Mouse (Mus musculus): ENCODE results near the gene Myo18b.

Myo18b gene

DNA sequence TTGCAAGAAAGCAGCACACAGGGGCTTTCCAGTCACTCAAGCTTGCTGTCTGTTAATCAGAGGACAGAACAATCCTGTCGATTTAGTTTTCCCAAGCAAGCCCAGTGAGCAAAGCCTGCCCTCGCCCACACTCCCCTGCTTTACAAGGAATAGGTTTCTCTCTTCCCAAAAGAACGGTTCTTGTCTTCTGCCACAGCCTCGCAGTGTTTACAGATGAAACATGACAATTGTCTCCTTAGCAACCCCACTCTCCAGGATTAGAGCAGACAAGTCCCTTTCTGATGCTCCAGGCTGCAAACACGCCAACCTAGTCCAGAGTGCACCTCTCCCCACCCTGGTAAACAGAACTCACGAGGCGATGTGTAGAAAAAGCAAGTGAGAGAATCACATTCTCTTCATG, 230.5 kb downstream of the Myo18b start:
- peak; percentile 42 for DNase-seq

DNA sequence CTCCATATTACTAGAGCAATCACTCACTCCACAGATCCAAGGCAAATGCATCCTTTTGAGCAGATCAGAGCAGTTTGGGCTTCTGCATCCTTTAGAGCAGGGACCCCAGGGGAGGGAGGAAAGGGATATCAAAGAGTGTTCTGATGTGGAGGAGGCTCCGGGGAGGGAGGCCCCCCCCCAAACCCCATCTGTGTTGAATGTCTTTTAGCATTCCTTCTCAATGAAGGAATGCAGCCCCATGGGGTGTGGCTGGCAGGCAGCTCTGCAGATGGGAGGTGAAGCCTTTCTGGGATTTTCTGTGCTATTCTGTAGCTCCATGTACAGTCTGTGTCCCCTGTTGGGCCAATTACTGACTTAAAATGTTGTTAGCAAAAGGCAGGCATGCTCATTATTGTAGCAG, 232.5 kb downstream of the Myo18b start:
- DNase-seq = no peak

DNA sequence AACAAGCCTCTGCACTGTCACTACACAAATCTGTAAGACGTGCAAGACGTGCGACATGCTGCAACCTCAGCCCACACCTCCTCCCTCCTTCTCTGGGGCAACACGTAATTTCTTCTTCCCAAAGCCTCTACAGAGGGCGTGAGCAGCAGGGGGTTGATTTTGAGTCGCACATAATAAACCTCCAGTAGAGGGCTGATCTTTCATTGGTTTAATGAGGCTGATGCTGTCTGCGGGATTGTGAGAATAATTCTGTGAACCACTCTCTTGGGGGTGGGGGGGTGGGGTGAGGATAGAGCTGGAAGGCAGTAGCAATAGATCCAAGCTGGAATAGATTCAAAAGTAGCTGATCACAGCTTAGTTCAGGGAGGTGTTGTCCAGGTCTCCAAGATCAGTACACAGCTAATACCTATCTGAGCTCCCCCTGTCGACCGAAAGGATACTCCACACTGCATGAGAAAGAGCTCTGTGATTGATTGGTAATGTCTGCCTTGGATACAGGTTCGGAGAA, 235.2 kb downstream of the Myo18b start:
- no peak for DNase-seq

DNA sequence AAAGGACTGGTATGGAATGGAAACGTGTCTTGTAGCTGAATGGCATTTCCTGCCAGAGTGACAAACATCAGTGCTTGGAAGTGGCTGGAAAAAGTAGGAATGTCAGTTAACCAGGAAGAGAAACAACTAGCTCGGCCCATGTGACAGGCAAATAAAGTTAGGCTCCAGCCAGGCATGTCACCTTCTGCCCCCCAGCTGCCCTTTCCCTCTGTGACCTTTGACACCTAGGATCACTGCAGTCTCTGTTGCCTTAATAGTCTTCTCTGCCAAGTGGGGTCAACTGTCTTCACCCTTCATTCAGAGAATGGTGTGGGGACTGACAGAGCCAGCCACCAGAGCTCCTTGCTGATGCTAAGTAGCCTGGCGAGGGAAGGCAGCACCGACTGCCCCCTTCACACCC, 236.9 kb downstream of the Myo18b start:
- DNase-seq = no peak

DNA sequence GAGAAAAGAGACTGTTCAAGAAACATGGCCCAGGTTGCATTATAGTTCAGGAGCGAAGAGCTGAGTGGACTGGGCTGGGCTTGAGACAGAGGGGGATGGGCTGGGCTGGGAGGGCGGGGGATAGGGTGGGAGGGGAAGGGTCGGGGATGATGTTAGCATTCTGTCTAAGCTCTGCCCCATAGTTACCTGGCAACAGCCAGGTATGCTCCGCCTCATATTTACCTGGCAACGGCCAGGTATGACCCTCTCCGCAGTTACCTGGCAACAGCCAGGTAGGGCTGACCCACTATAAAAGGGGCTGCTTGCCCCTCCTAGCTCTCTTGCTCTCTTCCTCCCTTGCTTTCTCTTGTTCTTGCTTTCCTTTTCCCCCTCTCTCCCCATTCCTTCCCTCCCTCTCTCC, 239.4 kb downstream of the Myo18b start:
- DNase-seq = no peak

DNA sequence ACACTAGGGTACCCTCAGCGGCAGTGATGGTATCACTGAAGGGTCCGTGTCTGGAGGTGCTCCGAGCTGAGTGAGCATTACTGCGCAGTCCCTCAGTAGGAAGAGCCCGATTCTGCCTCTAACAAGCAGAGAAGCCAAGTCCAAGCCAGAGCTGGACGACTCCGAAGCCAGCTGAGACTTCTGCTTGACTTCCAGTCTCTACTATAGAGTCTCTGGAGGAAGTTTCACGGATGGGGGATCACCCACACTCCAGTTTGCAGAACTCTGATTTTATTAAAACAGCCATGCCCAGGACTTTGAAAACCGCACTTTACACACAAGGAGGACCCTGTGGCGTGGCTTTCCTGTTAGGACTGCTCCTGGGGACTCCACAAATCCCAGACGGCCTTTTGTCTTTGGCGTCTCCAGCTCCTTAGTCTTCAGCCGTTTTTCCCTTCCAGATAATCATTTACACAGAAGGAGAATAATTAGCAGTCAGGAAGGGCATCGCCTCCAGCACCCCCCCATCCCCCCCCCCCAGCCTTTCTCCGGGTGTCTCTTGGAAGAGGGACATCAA, 240.1 kb downstream of the Myo18b start:
- DNase-seq = no peak

DNA sequence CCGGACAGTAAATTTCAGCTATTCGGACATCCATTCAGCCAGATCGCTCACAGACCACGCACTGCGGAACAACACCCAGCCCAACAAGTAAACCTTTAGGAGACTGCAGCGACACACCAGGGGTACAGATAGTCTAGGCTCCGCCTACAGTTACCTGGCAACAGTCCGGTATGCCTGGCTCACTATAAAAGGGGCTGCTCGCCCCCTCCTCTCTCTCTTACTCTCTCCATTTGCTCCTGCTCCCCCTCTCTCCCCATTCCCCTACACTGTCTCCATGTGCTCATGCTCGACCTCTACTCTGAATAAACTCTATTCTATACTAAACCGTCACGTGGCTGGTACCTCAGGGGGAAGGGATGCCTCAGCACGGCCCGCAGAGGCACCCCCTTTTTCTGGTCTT, 240.6 kb downstream of the Myo18b start:
- no peak for DNase-seq

DNA sequence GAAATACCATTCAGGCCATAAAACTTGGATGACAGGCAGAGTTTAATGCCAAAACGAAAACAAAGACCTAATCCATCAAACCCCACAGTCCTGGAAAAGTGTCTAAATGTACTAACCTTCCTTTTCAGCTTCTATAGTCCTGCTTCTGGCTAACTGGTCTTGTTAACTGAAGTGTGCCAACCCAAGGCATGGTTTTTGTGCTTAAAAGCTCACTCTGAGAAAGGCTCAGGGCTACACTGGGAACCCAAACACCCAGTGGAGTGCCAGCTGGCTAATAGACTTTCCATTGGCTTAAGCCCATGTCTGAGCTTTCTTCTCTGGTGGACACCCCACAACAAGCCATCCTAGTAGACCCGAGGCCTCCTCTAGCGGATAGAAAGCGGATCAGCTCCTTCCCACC, 244.1 kb downstream of the Myo18b start:
- no peak for DNase-seq

DNA sequence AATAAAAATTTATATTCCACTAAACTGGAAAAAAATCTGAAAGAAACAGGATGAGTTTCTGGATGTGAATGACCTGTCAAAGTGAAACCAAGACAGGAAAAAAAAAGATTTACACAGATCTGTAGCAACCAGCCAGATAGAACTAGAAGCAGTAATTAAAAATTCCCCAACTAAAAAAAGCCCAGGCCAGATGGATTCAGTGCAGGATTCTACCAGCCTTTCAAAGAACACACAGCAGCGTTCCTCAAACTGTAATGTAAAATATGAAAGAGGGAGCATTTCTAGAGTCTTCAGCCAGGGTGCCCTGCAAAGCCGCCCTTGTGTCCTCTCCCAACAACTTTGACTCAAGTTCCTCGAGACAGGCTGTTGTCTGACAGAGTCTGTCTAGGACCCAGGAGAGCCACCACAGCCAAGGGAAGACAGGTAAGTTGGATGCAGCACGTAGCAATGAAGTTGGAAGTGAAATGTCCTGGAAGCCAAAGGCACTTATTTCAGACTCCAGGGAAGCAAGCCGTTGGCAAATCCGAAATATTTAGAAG, 246.9 kb downstream of the Myo18b start:
- peak; percentile 28 for DNase-seq

DNA sequence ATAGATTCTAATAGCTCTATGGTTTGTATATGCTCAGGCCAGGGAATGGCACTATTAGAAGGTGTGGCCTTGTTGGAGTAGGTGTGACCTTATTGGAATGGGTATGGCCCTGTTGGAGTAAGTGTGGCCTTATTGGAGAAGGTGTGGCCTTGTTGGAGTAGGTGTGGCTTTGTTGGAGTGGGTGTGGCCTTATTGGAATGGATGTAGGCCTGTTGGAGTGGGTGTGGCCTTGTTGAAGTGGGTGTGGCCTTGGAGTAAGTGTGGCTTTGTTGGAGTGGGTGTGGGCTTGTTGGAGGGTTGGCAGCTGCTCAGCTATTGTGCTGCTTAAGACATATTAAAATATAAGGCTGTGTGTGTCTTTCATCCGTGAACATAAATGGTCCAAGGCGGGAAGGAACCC, 249.3 kb downstream of the Myo18b start:
- DNase-seq = no peak

DNA sequence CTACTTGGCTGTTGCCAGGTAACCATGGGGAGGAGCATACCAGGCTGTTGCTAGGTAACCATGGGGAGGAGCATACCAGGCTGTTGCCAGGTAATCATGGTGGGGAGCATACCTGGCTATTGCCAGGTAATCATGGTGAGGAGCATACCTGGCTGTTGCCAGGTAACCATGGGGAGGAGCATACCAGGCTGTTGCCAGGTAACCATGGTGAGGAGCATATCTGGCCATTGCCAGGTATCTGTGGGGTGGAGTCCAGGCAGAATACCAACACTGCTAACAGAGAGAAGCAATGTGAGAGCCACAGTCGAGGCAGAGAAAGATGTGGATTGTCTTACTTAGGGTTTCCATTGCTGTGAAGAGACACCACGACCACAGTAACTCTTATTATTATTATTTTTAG, 250.6 kb downstream of the Myo18b start:
- no peak for DNase-seq

DNA sequence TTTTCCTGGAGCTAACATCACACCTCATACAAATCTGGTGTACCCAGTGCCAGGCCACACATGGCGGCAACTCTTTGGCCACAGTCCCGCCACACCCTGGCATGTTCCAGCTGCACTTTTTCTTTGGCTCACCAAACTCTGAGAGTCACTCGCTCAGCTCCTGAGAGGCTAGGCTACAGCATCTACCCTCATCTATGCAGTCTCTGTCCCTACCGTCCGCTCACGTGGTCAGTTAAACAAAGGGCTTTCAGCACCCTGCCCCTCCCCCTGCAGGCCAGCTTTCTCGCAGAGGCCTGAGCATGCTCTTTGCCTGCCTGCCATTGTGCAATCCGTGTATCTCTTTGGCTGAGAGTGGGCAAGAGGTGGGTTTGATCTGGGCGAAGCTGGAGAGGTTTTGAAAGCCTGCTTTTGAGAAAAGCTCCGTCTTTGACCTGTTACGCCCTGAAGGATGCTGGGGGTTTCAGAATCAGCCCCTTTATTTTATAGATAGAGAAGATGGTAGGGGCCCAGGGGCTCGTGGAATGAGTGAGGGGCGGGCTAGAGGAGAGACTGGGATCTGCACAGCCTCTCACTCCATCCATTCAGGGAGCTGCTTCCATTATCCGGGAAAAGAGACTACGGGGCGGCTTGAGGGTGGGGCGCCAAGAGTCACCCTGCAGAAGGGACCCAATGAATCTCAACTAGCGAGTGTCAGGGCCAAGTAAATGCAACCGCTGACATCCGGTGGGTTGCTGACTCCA, 252.5 kb downstream of the Myo18b start:
- DNase-seq = peak; percentile 24

DNA sequence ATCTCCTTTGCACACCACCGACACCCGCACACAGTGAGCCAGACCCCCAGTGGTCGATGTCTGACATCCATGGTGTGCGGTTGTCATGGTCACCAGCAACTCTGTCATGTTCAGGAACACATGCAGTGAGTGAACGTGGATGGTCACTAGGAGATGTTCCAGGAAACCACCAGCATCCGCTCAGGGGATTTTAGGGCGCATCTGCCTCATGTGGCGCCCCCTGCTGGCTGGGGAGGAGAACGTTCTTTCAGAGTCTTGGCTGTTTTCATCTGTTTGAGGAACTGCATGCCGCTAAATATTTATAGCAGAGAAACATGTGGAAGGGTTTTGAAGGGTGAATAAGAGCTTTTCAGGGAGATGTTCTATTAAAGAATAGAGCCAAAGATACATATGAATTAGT, 253.4 kb downstream of the Myo18b start:
- peak; percentile 27 for DNase-seq

DNA sequence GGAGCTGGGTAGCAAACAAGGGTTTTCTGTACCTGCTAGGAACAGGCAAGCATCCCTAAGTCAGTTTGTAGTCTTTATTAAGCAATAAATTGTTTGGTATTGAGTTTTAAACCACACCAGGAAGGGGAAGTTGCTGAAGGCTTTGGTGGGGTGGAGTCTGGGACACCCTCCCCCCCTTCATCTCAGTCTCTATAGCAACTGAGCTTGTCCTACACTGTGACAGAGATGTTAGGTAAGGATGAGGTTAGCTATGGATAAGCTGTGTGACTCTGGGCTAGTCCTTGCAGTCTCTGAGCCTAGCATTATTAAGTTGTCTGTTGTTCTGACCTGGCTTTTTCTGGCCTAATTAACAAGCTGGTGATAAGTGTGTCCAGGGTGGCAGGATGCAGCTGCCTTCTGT, 254.4 kb downstream of the Myo18b start:
- no peak for DNase-seq

DNA sequence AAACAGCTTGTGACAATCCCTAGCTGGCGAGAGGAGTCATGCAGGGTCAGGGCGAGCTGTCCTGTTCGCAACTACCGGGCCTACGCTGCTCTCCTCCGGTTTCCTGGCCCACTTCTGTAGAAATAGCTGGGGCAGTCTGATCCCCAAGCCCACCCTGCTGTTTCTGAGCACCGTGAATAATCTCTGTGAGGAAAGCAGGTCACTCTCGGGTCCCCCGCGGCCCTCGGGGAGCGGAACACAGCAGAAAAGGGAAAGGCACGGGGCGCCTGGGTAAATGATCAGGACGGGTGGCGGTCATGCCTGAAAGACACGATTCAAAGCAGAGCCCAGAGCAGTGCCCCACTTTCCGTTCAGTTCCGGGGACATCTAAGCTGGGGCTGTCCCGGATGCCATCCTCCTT, 255.0 kb downstream of the Myo18b start:
- no peak for DNase-seq

DNA sequence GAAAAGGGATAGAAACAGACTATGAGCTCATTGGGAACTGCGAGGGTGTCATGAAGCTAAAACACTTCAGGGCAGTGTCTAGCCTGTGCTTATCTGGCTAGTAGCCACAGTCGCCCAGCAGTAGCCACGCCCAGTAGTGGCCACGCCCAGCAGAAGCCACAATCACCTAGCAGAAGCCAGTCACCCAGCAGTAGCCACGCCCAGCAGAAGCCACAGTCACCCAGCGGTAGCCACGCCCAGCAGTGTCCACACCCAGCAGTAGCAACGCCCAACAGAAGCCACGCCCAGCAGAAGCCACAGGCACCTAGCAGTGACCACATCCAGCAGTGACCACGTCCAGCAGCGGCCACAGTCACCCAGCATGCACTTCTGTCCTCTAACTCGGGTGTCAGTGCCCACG, 255.5 kb downstream of the Myo18b start:
- no peak for DNase-seq

All from right cerebral cortex, postnatal 25 days (tissue).